Mouse (Mus musculus) neural tube, embryonic 10.5 days (tissue): ENCODE data around the gene Atf7ip.

Experiments used
- DNase-seq: peaks from one replicate; pipeline ENCODE4 v3.0.0-alpha.2; 2017; ENCODE audit warnings: low spot score; ENCODE audit errors: extremely low spot score

The Atf7ip gene

GRCm38 (mm10) chr6:136521681-136522080, 15.7 kb downstream of the Atf7ip start:
- peak; percentile 11 for DNase-seq

- peak; percentile 11 for DNase-seq
These were observed 16.7 kb downstream of the Atf7ip start for GRCm38 (mm10) chr6:136522658-136523057.

- DNase-seq: peak; percentile 6
These were observed 18.8 kb downstream of the Atf7ip start for GRCm38 (mm10) chr6:136524751-136525150.

GRCm38 (mm10) chr6:136525567-136525966, 19.6 kb downstream of the Atf7ip start:
- no peak for DNase-seq

GRCm38 (mm10) chr6:136529156-136529555, 23.2 kb downstream of the Atf7ip start:
- DNase-seq: no peak

GRCm38 (mm10) chr6:136531792-136532230, 25.8 kb downstream of the Atf7ip start:
- peak; percentile 22 for DNase-seq

GRCm38 (mm10) chr6:136532535-136533291, 26.7 kb downstream of the Atf7ip start:
- peak; percentile 80 for DNase-seq

- no peak for DNase-seq
These were observed 27.8 kb downstream of the Atf7ip start for GRCm38 (mm10) chr6:136533804-136534203.

GRCm38 (mm10) chr6:136534444-136534843, 28.5 kb downstream of the Atf7ip start:
- no peak for DNase-seq

GRCm38 (mm10) chr6:136535176-136535575, 29.2 kb downstream of the Atf7ip start:
- DNase-seq: no peak

GRCm38 (mm10) chr6:136536121-136536520, 30.2 kb downstream of the Atf7ip start:
- DNase-seq: no peak

GRCm38 (mm10) chr6:136541350-136541749, 35.4 kb downstream of the Atf7ip start:
- DNase-seq: no peak

- no peak for DNase-seq
These were observed 36.1 kb downstream of the Atf7ip start for GRCm38 (mm10) chr6:136542105-136542504.

GRCm38 (mm10) chr6:136543164-136543563, 37.2 kb downstream of the Atf7ip start:
- peak; percentile 64 for DNase-seq

GRCm38 (mm10) chr6:136545284-136545870, 39.4 kb downstream of the Atf7ip start:
- no peak for DNase-seq

- DNase-seq: no peak
These were observed 40.3 kb downstream of the Atf7ip start for GRCm38 (mm10) chr6:136546286-136546685.

GRCm38 (mm10) chr6:136546987-136547386, 41.0 kb downstream of the Atf7ip start:
- DNase-seq: no peak

GRCm38 (mm10) chr6:136548041-136548770, 42.2 kb downstream of the Atf7ip start:
- no peak for DNase-seq

GRCm38 (mm10) chr6:136548796-136549195, 42.8 kb downstream of the Atf7ip start:
- DNase-seq: no peak

- DNase-seq: no peak
These were observed 43.6 kb downstream of the Atf7ip start for GRCm38 (mm10) chr6:136549606-136550005.

- DNase-seq: no peak
These were observed 44.8 kb downstream of the Atf7ip start for GRCm38 (mm10) chr6:136550596-136551304.
